Mouse (Mus musculus) fibroblast of lung, adult 2 months (primary cell): Measurements from ENCODE around the gene Pla2g7.
"Not testable (repeated sequence)": the region's sequence is repeated elsewhere in the genome, so short reads cannot be mapped to it uniquely, and the experiment has no call there.

Source experiments
- DNase-seq: peaks from one replicate; pipeline ENCODE4 v3.0.0-alpha.2; 2011; ENCODE audit warnings: low read depth

Gene Pla2g7

DNA sequence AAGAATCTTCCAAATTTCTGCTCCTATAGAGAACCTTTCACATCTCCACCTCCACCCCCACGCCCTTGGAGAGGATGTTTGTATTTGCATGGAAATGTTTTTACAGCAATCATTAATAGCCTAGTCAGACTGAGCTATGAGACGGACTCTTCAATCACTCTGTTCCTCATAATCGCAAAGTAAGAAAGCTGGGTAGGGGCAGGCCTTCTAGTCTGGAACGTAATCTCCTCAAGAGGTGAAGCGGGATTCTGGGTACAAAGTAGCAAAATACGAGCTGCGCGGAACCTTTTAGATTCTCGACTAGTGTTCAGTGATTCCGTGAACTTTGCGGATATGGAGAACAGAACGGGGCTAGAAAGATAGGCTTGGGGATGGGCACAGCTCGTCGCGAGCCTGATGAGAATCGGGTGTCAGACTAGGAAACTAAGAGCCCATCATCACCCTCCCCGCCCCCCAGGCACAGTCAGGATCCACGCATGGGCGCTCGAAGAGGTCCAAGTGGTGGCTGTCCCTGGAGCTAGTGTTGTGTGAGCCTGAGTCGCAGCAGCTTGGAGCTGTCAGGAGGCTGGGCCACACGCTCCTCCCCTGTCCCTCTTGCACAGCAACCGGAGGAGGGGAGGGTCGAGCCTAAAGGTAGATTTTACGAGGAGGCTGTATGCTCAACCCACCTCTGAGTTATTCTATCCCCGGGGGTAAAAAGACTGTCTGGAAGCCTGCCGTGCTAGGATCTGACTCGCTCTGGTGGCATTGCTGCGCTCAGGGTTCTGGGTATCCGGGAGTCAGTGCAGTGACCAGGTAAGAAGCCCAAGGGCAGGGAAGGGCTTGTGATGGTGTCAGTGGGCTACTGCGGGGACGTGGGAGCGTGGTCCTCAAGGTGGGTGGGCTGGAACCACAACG, at the start of gene Pla2g7:
Pla2g7 (plus strand) TSS at position 107 of the 897 bp plus-strand sequence.
- no peak for DNase-seq

DNA sequence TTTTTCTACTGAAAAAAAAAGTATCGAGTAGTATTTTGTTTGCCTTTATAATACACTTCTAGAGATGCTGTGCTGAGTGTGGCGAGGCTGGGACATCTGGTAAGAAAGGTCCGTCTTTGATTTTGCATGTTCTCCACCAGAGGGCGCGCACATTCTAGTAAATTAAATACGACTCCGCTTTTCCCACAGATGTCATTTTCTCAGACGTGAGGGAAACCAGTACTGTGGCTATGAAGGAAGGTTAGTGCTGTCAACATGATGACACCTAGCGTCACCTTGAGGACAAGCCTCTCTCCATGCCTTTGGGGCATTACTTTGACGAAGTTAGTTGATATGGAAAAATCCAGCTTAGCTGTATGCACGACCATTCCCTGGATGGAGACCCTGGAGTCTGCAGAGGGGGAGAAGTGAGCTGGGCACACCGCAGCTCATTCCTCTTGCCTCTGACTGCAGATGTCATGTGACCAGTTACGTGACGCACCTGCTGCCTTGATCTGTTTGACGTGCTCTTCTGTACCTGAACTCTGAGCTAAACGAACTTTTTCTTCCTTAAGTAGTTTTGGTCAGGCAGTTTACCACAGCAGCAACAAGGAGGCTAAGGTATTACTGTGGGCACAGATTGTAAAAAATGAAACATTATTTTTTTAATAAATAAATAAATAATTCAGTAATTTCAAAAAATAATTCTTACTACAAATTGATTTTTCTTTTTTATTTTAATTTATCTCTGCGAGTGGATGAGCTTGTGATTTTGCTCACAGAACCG, 49.1 kb upstream of the Pla2g7 start:
- peak; percentile 19 for DNase-seq

GRCm38 (mm10) chr17:43520166-43520565, 47.7 kb upstream of the Pla2g7 start:
- DNase-seq, result no peak

DNA sequence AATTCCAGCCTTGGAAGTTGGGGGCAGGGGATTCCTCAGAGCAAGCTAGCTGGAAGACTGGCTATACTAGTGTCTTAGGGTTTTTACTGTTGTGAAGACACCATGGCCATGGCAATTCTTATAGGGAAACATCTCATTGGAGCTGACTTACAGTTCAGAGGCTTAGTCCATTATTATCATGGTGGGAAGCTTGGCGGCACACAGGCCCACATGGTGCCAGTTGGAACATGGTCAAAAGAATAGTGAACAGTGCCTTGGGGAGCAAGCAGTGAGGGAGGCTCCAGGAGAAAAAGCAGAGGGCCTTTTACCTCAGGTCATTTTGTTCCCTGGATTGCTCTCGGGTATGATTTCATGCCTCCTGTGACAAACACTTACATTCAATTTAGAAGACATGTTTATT, 37.4 kb upstream of the Pla2g7 start:
- DNase-seq, result no peak

DNA sequence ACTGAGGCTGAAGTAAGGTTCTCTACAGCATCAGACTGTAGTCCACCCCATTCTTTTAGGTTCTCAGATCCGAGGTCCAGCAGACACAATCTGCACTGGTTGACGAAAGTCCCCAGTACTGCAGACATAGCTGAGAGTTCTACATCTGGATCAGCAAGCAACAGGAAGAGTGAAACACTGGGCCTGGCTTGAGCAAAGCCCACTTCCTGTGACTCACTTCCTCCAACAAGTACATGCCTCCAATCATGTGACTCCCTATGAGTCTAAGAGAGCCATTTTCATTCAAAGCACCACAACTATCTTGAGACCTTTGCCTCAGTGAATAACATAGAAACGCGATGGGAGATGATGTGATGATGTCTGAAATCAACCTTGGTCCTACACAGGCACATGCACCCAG, 36.7 kb upstream of the Pla2g7 start:
- no peak for DNase-seq

DNA sequence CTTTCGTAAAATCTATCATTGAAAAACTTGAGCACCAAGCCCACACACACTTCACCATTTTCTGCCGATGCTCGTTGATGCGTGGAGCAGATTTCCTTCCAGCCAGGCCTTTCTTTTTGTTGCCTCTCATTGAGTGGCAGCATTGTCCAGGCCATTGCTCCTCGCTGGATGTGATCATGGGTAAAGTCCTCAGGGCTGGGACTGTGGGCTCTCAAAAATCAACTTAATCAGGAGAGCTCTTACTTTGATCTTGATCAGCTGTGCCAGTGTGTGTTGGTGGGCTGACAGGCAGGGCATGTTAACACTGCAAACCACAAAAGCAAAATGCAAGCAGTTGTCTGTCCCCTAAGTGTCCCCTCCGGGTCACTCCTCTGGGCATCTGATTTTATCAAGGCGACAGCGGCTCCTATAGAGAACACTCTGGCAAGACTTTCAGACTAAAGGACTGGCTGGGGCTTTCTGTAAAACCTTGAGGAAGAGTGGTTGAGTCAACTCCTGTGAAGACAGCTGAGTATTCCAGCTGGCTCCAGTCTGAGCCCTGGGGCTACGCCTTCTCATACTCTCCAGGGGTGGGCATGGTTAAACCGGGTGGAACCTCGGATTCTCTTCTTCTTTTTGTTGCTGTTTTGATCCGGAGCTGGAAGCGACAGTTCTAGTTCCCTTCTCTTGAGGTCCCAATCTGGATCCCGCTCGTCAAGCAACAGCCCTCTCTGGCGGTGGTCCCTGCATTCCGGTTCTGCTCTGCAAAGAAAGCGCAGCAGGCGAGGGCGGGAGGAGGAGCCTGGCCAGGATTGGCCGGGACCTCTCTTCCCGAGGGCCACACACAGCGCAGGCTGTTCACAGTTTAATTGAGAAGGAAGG, 33.3 kb upstream of the Pla2g7 start:
- no peak for DNase-seq

- not testable (repeated sequence) for DNase-seq
These were observed 31.1 kb upstream of the Pla2g7 start for GRCm38 (mm10) chr17:43536841-43537240.

- DNase-seq, result no peak
These were observed 29.1 kb upstream of the Pla2g7 start for GRCm38 (mm10) chr17:43538767-43539166.

GRCm38 (mm10) chr17:43543539-43543938, 24.4 kb upstream of the Pla2g7 start, which contains the start of gene Ankrd66:
Gene Ankrd66 (minus strand): TSS chr17:43543639.
- DNase-seq, result no peak

- DNase-seq, result no peak
These were observed 23.9 kb upstream of the Pla2g7 start for GRCm38 (mm10) chr17:43544040-43544439.

DNA sequence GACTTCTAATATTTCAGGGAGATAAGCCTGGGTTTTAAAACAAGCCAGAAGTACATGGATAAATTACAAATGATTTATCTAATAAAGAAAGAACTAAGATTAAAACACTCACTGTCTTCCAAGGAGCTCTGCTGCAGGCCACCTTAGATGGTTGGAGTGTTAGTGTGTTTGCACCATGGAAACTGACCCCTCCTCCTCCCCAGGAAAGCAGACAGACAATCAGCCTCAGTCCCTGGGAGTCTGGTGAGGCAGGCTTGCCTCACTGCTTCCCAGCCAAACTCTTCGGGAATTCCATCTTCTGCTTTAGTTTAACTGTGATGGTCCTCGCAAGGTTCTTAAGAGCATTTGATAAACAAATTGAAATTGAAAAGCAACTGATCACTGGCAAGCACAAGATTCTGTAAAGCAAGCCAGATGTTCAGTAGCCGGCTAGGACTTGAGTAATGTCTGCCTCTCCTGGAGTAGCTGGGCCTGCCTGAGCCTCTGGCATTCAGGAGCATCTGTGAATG, 16.7 kb upstream of the Pla2g7 start:
- no peak for DNase-seq

DNA sequence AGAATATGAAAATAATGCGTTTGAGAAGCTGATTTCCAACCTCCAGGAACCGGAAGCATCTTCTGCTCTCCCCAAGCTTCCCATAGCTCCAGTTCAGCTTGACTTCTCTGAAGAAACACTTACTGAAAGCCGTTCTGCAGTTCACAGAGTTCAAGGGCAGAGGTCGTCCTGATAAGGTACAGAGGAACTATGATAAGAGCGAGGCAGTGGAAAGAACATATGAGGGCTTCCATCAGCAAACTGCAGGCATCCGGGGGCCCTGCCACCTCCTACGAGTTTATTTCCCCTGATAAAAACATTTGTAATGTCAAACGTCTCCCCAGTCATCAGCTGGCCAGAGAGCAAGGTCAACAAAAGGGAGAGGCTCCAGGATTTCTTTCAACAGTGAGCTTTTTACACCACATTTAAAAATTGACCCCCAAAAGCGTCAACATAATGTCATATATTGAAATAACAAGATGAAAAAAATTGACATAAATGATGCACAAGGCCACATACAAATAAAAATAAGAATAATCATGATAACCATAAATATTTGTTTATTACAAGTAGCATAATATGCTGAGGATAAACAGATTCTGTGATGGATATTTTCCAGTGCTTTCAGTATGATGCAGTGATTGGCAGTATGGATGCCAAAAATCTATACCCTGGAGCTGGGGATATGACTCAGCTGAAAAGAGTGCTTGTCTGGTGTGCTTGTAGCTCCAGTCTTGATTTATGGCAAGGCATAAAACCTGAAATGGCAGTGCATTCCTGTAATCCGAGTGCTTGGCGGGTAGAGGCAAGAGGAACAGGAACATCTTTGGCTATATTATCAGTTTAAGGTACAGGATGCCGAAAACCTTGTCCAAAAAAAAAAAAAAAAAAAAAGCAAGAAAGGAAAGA, 13.1 kb upstream of the Pla2g7 start:
- no peak for DNase-seq

DNA sequence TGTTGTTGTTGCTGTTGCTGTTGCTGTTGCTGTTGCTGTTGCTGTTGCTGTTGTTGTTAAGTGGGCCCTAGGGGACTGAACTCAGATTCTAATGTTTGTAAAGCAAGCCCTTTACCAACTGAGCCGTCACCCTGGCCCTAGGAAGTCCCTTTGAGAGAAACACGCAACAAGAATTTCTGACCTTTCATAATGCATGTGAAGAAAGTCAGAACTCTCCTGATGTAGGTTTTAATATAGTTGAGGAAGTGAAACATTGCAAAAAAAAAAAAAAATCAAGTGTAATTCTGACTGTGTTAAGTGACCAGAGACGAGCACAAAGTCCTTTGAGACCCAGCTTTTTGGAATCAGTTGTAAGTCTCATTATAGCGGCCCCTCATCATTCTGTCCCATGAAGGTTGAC, 10.8 kb upstream of the Pla2g7 start:
- no peak for DNase-seq

- DNase-seq, result no peak
These were observed 10.3 kb upstream of the Pla2g7 start for GRCm38 (mm10) chr17:43557541-43558090.

DNA sequence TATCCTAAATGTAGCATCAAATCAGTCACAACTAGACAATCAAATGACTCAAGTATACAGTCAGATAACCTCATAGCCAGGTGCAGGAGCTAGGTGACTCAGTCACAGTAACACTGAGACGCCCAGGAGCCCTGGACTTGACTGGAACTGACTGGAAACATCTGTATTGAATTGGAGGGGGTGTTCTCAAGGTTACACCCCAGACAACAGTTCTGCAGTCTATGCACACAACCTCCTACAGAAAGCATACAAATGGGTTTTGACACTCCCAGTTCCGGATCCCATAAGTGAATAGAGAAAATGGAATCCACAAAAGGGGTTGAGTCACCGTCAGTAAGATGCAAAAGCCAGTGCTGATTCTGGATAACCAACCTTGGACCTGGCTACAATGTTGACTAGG, 9.2 kb upstream of the Pla2g7 start:
- no peak for DNase-seq

- no peak for DNase-seq
These were observed 4.5 kb upstream of the Pla2g7 start for GRCm38 (mm10) chr17:43563192-43563987.

DNA sequence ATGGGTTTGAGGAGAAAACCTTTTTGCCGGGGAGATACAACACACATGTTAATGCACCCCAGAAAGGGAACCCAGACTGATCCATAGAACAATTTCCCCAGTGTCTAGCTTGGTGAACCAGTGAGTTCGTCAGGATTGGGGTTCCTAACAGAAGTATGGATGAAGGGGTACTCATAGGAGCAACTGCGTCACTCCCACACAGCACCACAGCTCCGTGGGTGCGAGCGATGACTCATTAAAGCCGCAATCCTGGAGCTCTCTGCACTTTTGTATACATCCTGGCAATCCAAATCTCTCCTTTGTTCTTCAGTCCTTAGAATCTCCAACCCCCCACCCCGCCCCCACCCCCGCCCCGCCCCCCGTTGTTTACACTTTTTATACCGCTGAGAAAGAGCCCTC, 306 bp upstream of the Pla2g7 start:
- DNase-seq, result no peak

DNA sequence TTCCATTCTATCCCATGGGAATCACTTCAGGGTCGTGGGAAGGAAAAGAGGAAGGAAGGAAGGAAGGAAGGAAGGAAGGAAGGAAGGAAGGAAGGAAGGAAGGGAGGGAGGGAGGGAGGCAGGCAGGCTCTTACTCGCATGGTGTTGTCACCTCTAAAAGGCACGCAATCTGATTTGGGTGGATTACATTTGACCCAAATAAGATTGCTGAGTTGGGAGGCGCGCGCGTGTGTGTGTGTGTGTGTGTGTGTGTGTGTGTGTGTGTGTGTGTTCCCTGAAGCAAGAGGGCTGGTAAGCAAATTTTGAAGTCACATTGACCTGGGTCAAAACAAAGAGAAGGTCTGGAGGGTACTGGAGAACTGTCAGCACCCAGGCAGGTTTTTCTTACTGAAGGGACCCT, 1.4 kb downstream of the Pla2g7 start:
- no peak for DNase-seq

DNA sequence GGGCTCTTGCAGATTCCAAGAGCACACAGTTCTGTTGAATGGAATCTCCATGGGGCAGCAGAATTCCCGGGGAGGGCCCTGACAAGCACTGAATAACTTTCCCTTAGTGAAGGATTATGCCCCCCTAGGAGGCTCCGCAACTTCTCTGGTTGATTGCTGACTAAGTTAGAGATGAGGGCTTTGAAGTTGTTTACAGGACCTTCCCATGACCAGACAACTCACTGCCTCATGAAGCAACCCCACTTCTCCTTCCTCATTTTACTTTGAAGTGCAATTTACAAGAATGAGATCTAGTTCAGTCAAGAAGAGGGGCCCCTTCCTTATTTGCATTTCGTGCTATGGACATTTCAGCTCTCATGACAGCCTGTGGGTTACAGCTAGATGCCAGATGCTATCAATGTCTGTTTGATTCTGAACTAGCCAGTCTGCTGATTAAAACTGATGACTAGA, 5.8 kb downstream of the Pla2g7 start:
- no peak for DNase-seq

GRCm38 (mm10) chr17:43580456-43580855, 12.6 kb downstream of the Pla2g7 start:
- DNase-seq, result no peak
